Mouse (Mus musculus): ENCODE results near the gene Gm9887. TPM values are rescaled to one million over a fixed set of nuclear protein-coding genes. Genes with fewer than 3 reads are reported as not detected.
A peak's percentile ranks its signal among the peaks of the same experiment; 100 is the strongest.

Gene Gm9887
- 0.62 TPM in 1 of 2 replicates, not detected in the other for polyA plus RNA-seq (2015; fragmentation: Nextera tagmentation; extraction: Ambion mirVana)

DNA sequence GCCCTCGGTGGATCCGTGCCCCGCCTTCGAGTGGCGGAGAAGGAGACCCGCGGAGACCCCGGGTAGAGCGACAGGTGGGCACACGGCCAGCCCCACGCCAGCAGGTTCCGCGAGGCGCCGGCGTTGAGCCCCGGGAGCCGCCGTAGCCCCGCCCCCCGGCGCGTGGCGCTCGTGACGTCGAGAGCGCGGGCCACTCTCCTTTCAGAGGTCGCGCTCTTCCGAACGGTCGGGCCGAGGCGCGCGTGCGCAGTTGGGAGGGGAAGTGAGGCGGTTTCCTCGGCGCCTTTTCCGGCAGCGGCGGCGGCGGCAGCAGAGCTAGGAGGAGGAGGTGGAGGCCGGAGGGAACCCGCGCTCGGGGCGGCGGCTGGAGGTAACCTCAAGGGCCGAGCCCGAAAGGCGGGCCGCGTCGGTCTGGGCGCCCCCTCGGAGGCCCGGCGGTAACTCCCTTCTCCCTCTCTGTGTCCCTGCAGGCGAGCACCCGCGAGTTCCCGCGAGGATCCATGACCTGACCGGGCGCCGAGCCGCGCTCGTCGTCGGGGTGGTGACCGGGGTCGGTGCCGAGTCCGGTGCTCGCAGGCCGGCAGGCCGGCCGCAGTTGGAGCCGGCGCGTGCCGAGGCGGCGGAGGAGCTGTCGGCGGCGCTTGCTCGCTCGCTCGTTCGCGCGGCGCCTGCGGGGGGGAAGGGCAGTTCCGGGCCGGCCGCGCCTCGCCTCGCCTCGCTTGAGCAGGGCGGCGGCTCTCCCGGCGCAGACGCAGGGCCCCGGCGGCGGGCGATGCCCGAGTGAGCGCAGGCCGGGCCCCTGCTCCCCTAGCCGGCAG lies at the start of gene Gm9887, which contains the start of gene Arf6:
Gene Gm9887 (minus strand): TSS at position 605 of the 818 bp plus-strand sequence.
Gene Arf6 (plus strand): TSS at position 297 of the 818 bp plus-strand sequence.
- H3K36me3 ChIP-seq (ENCODE audit: control insufficient read depth, insufficient read depth) = no peaks in the 10 kb centered on the region
- under 1% methylated on average over 104 of the region's 121 CpGs for WGBS
- H3K4me2 ChIP-seq (ENCODE audit: low read length) = peak within 1 kb of the TSS; percentile 95
- peak within 1 kb of the TSS; percentile 94 for H3K27ac ChIP-seq (ENCODE audit: low read length)
- H3K4me1 ChIP-seq (replicated peaks; ENCODE audit: control insufficient read depth, insufficient read depth, low read length) = peaks cover 22% of the 10 kb centered on the region
- no peaks in the 10 kb centered on the region for H3K9me3 ChIP-seq (ENCODE audit: control insufficient read depth, low read length)
- peak within 1 kb of the TSS; percentile 87 for H3K4me3 ChIP-seq (replicated peaks; ENCODE audit: low read length)
- no peaks in the 10 kb centered on the region for H3K27me3 ChIP-seq (replicated peaks; ENCODE audit: control insufficient read depth, insufficient read depth, low read length)
- ATAC-seq = peak; percentile 94
- H3K9ac ChIP-seq (replicated peaks; ENCODE audit: low read depth, low read length) = peak within 1 kb of the TSS; percentile 94

DNA sequence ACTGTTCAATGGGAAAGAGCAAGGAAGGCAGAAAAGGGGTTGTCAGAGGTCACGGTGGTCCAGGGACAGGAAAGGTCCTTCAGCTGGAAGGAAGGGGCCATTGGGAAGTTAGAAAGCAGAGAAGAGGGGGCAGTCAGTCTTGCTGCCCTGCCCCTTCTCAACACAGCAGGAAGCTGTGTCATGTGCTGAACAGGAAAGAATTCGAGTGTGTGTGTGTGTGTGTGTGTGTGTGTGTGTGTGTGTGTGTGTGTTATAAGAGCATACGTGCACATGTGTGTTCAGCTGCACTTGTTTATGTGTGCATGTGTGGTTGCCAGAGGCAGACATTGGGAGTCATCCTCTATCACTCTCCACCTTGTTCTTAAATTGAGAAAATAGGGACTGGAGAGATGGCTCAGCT lies 48.5 kb upstream of the Gm9887 start:
- WGBS = 73% methylated on average over 3 of the region's 3 CpGs
- no peak for ATAC-seq
- H3K27me3 ChIP-seq (replicated peaks; ENCODE audit: control insufficient read depth, insufficient read depth, low read length) = no peaks in the 10 kb centered on the region

GRCm38 (mm10) chr12:69419606-69420005 lies 47.3 kb upstream of the Gm9887 start:
- Histone ChIP-seq H3K4me1 (replicated peaks; ENCODE audit: control insufficient read depth, insufficient read depth, low read length) (0 out of 2 replicates have a peak, but pooled peaks cover 2% of the 10 kb centered on the region), H3K9me3 (ENCODE audit: control insufficient read depth, low read length) (no peaks in the 10 kb centered on the region; the same call in 1 of the 2 replicates), H3K27me3 (replicated peaks; ENCODE audit: control insufficient read depth, insufficient read depth, low read length) (no peaks in the 10 kb centered on the region), H3K36me3 (ENCODE audit: control insufficient read depth, insufficient read depth) (no peaks in the 10 kb centered on the region), H3K4me3 (replicated peaks; ENCODE audit: low read length) (no peak overlapping the region), H3K4me2 (ENCODE audit: low read length) (no peak overlapping the region), H3K27ac (ENCODE audit: low read length) (no peak overlapping the region), H3K9ac (replicated peaks; ENCODE audit: low read depth, low read length) (no peak overlapping the region)
- no peak for ATAC-seq
- 87% methylated on average over 4 of the region's 4 CpGs for WGBS

More for the DNA sequence above, 48.5 kb upstream of the Gm9887 start:
- H3K36me3 ChIP-seq (ENCODE audit: control insufficient read depth, insufficient read depth) = no peaks in the 10 kb centered on the region
- no peak overlapping the region for H3K4me2 ChIP-seq (ENCODE audit: low read length)
- H3K9ac ChIP-seq (replicated peaks; ENCODE audit: low read depth, low read length) = no peak overlapping the region
- no peaks in the 10 kb centered on the region; the same call in 1 of the 2 replicates for H3K9me3 ChIP-seq (ENCODE audit: control insufficient read depth, low read length)
- H3K27ac ChIP-seq (ENCODE audit: low read length) = no peak overlapping the region
- 0 out of 2 replicates have a peak, but pooled peaks cover 2% of the 10 kb centered on the region for H3K4me1 ChIP-seq (replicated peaks; ENCODE audit: control insufficient read depth, insufficient read depth, low read length)
- H3K4me3 ChIP-seq (replicated peaks; ENCODE audit: low read length) = no peak overlapping the region

DNA sequence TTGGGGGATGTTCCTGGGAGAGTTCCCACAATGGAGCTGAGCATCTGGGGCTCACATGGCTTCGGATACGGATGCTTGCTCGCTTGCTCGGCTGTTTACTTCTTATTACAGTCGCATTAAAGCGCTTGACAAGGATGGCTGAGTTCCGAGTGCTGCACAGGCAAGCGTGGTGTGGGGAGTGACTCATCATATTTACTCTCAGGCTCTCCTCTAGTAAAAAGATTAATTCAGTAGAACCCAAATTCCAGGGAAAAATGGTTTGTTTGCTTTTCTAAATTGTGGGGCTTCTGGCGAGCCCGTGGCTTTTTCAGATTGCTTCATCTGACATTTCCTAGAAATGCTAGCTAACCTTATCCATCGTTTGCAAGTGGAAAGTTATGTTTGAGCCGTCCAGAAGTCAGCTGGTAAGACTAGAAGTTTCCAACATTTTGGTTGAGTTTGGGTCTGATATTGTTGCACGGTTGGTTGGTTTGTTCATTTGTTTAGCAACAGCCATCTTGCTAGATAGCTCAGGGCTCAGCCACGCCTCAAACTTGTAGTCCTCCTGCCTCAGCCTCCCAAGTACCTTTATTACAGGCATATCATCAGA lies 46.9 kb upstream of the Gm9887 start:
- WGBS = 83% methylated on average over 14 of the region's 14 CpGs

GRCm38 (mm10) chr12:69418606-69419005 lies 46.3 kb upstream of the Gm9887 start:
- no peak for ATAC-seq
- no peaks in the 10 kb centered on the region for H3K27me3 ChIP-seq (replicated peaks; ENCODE audit: control insufficient read depth, insufficient read depth, low read length)
- no peaks in the 10 kb centered on the region; the same call in 1 of the 2 replicates for H3K9me3 ChIP-seq (ENCODE audit: control insufficient read depth, low read length)
- no peaks in the 10 kb centered on the region for H3K36me3 ChIP-seq (ENCODE audit: control insufficient read depth, insufficient read depth)
- no peak overlapping the region for H3K4me3 ChIP-seq (replicated peaks; ENCODE audit: low read length)
- 94% methylated on average over 13 of the region's 13 CpGs for WGBS
- H3K4me2 ChIP-seq (ENCODE audit: low read length) = no peak overlapping the region
- H3K9ac ChIP-seq (replicated peaks; ENCODE audit: low read depth, low read length) = no peak overlapping the region
- H3K4me1 ChIP-seq (replicated peaks; ENCODE audit: control insufficient read depth, insufficient read depth, low read length) = 0 out of 2 replicates have a peak, but pooled peaks cover 2% of the 10 kb centered on the region
- H3K27ac ChIP-seq (ENCODE audit: low read length) = no peak overlapping the region

More for the DNA sequence above, 46.9 kb upstream of the Gm9887 start:
- Histone ChIP-seq H3K9me3 (ENCODE audit: control insufficient read depth, low read length) (no peaks in the 10 kb centered on the region; the same call in 1 of the 2 replicates), H3K4me3 (replicated peaks; ENCODE audit: low read length) (no peak overlapping the region), H3K27me3 (replicated peaks; ENCODE audit: control insufficient read depth, insufficient read depth, low read length) (no peaks in the 10 kb centered on the region), H3K9ac (replicated peaks; ENCODE audit: low read depth, low read length) (no peak overlapping the region), H3K36me3 (ENCODE audit: control insufficient read depth, insufficient read depth) (no peaks in the 10 kb centered on the region), H3K4me1 (replicated peaks; ENCODE audit: control insufficient read depth, insufficient read depth, low read length) (0 out of 2 replicates have a peak, but pooled peaks cover 2% of the 10 kb centered on the region), H3K4me2 (ENCODE audit: low read length) (no peak overlapping the region), H3K27ac (ENCODE audit: low read length) (no peak overlapping the region)
- no peak for ATAC-seq

- Histone ChIP-seq H3K9me3 (ENCODE audit: control insufficient read depth, low read length) (no peaks in the 10 kb centered on the region; the same call in 1 of the 2 replicates), H3K4me2 (ENCODE audit: low read length) (no peak overlapping the region), H3K36me3 (ENCODE audit: control insufficient read depth, insufficient read depth) (no peaks in the 10 kb centered on the region), H3K4me1 (replicated peaks; ENCODE audit: control insufficient read depth, insufficient read depth, low read length) (0 out of 2 replicates have a peak, but pooled peaks cover 2% of the 10 kb centered on the region), H3K4me3 (replicated peaks; ENCODE audit: low read length) (no peak overlapping the region), H3K27ac (ENCODE audit: low read length) (no peak overlapping the region), H3K9ac (replicated peaks; ENCODE audit: low read depth, low read length) (no peak overlapping the region), H3K27me3 (replicated peaks; ENCODE audit: control insufficient read depth, insufficient read depth, low read length) (no peaks in the 10 kb centered on the region)
- ATAC-seq = no peak
- WGBS = 56% methylated on average over 9 of the region's 9 CpGs
Measured at GRCm38 (mm10) chr12:69417701-69418291, 45.5 kb upstream of the Gm9887 start.

DNA sequence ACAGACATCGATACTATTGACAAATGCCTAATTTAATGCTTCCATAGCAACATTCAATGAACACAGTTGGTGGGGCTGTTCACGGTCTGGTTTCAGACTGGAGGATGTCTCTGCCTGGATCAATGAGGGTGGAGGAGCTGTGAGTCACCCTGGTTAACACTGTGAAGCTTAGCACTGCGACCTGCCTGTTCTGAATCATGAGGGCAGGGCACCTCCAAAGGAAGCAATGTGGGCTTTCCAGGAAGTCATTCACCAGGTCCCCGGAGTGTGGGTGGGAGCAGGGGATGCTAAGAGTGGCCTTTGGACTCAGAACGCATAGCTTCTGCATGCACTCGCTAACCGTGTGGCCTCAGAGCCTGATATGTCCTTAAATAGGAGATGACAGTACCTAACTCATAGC lies 44.5 kb upstream of the Gm9887 start:
- Histone ChIP-seq H3K4me1 (replicated peaks; ENCODE audit: control insufficient read depth, insufficient read depth, low read length) (0 out of 2 replicates have a peak, but pooled peaks cover 2% of the 10 kb centered on the region), H3K27ac (ENCODE audit: low read length) (no peak overlapping the region), H3K9ac (replicated peaks; ENCODE audit: low read depth, low read length) (no peak overlapping the region), H3K27me3 (replicated peaks; ENCODE audit: control insufficient read depth, insufficient read depth, low read length) (no peaks in the 10 kb centered on the region), H3K9me3 (ENCODE audit: control insufficient read depth, low read length) (no peaks in the 10 kb centered on the region), H3K36me3 (ENCODE audit: control insufficient read depth, insufficient read depth) (no peaks in the 10 kb centered on the region), H3K4me2 (ENCODE audit: low read length) (no peak overlapping the region), H3K4me3 (replicated peaks; ENCODE audit: low read length) (no peak overlapping the region)
- WGBS = 80% methylated on average over 7 of the region's 7 CpGs
- ATAC-seq = no peak

GRCm38 (mm10) chr12:69414826-69415572 lies 42.7 kb upstream of the Gm9887 start:
- WGBS = 74% methylated on average over 4 of the region's 4 CpGs
- Histone ChIP-seq H3K4me3 (replicated peaks; ENCODE audit: low read length) (no peak overlapping the region), H3K9me3 (ENCODE audit: control insufficient read depth, low read length) (no peaks in the 10 kb centered on the region), H3K27me3 (replicated peaks; ENCODE audit: control insufficient read depth, insufficient read depth, low read length) (no peaks in the 10 kb centered on the region), H3K27ac (ENCODE audit: low read length) (no peak overlapping the region), H3K9ac (replicated peaks; ENCODE audit: low read depth, low read length) (no peak overlapping the region), H3K4me1 (replicated peaks; ENCODE audit: control insufficient read depth, insufficient read depth, low read length) (0 out of 2 replicates have a peak, but pooled peaks cover 2% of the 10 kb centered on the region), H3K36me3 (ENCODE audit: control insufficient read depth, insufficient read depth) (no peaks in the 10 kb centered on the region), H3K4me2 (ENCODE audit: low read length) (no peak overlapping the region)
- ATAC-seq = no peak
